Mouse (Mus musculus): ENCODE data around the gene Siah3. TPM values are rescaled to one million over a fixed set of nuclear protein-coding genes. Genes with fewer than 3 reads are reported as not detected.

Gene Siah3
- polyA plus RNA-seq, 1 experiment from 2014 or later: 6.7 TPM

DNA sequence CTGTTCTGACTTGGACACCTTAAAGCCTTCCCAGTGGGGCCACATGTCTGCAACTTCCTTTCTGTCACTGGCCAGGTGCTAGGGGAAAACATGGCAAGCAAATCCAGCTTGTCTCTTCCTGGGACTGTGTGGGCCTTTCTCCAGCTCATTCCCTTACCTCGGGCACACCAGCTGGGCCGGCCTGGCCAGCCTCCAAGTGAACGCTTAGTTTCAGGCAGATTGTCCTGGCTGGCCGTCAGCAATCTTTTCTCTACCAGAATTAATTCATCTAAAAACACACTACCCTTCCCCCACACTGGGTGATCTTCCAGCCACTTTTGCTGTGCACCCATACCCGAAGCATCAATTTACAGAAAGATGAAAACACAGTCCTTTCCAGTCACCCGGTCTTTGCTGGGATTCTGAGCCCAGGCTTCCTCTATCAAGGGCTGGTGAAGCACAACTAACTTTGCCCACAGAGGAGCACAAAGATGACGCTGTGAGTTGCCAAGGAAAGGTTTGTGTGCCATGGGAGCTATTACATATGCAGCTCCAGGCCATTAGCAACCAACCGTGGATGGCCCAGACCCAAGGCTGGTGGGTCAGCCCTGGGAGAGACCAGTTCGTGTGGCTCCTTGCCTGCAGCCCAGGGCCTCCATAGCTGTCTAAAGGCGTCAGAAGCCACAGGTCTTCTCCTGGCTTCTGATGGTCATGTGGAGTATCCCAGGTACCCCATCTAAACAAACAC lies 71.8 kb downstream of the Siah3 start:
- no peaks in the 10 kb centered on the region for H3K9me3 ChIP-seq (replicated peaks)
- no peak overlapping the region for H3K9ac ChIP-seq
- H3K27me3 ChIP-seq: no peaks in the 10 kb centered on the region
- H3K27ac ChIP-seq: peak overlapping the region; percentile 92
- H3K4me3 ChIP-seq: no peak overlapping the region
- peak; percentile 94 for ATAC-seq
- H3K4me1 ChIP-seq: peaks cover 61% of the 10 kb centered on the region
- H3K4me2 ChIP-seq: peak overlapping the region; percentile 29
- H3K36me3 ChIP-seq (ENCODE audit: poor library complexity, severe bottlenecking): peaks cover 26% of the 10 kb centered on the region
- WGBS: 39% methylated on average over 10 of the region's 10 CpGs

DNA sequence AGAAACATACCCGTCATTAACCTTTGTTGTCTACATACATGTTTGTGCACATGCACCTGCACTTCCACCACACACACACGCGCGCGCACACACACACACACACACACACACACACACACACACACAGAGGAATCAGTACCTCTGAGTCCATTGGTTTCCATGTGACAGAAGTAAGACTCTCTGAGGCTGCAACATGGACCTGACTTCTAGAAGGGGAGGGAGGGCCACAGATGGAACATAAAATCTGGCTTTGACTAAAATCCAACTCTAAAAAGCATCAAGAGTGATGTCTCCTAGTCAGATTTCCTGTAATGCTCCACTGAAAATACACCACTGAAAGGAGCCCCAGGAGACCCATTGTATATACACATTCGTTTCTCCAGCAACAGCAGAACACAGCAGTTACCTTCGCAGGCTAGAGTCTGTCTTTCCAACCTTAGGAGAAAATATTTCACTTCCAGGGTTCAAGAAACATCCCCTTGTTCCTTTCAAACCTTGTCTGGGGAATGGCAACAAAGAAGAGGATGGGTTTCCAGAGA lies 75.1 kb downstream of the Siah3 start:
- Histone ChIP-seq H3K9ac (no peak overlapping the region), H3K27me3 (no peaks in the 10 kb centered on the region), H3K4me3 (no peak overlapping the region), H3K4me1 (peaks cover 54% of the 10 kb centered on the region), H3K36me3 (ENCODE audit: poor library complexity, severe bottlenecking) (peaks cover 19% of the 10 kb centered on the region), H3K9me3 (replicated peaks) (no peaks in the 10 kb centered on the region), H3K27ac (no peak overlapping the region), H3K4me2 (no peak overlapping the region)
- ATAC-seq: no peak
- 76% methylated on average over 7 of the region's 7 CpGs for WGBS

DNA sequence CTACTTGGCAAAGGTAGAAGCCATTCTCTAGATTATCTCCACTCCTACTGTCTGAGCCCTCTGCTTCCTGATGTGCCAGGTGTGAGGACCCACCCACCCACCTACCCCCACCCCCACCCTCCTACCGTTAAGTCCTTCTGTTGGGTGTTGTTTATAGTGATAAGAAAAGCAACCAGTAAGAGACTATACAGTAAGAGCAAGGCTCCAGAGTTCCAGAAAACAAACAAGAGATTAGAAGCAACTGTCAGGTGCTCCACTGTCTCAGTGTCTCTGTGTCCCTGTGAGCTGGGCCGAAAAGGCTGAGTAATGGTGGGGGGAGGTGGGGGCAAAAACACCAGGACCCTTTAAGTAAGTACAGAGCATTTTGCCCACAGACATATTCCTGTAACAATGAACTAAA lies 83.4 kb downstream of the Siah3 start:
- Histone ChIP-seq H3K27me3 (no peaks in the 10 kb centered on the region), H3K36me3 (ENCODE audit: poor library complexity, severe bottlenecking) (no peaks in the 10 kb centered on the region), H3K4me2 (no peak overlapping the region), H3K27ac (no peak overlapping the region), H3K9ac (no peak overlapping the region), H3K4me1 (peaks cover 40% of the 10 kb centered on the region), H3K4me3 (no peak overlapping the region), H3K9me3 (replicated peaks) (no peaks in the 10 kb centered on the region)
- WGBS: 72% methylated on average over 2 of the region's 2 CpGs
- no peak for ATAC-seq

DNA sequence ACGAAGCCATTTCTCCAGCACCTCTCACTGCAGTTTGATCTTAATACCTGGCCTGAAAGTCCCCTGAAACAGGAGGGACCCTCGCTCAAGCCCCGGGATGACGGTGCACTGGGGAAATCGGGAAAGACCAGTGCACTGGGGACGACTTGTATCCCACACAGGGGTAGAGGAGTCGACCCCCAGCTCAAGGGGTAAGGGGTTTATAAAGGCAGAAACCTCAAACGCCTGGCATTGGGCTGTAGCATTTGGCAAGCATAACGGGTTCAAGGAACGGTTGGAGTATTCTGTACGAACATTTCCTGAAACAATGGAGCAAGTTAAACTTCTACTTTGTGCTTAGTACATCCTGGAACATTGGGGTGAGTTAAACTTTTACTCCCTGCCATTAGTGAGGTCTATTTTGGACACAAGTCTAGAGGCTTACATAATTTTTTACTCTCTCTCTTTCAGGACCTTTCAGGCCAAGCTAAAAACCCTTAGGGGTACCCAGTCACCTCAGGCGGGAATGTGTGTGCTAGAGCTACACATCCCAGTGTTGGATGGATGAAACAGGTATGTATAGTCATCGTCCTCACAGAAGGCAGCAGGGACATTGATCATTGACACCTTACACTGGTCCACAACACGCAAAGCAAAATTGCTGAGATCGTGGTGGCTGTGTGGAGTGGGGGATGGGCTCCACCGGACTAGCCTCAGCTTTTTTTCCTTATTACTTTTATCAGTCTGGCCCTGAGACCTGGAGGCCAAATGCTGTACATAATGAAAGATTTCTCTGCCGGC lies 84.6 kb downstream of the Siah3 start:
- Histone ChIP-seq H3K36me3 (ENCODE audit: poor library complexity, severe bottlenecking) (no peaks in the 10 kb centered on the region), H3K4me2 (0 out of 2 replicates have a peak overlapping the region, but pooled peaks have one; percentile 27), H3K4me1 (peaks cover 40% of the 10 kb centered on the region), H3K9me3 (replicated peaks) (no peaks in the 10 kb centered on the region), H3K27ac (peak overlapping the region; percentile 63), H3K9ac (no peak overlapping the region), H3K27me3 (no peaks in the 10 kb centered on the region), H3K4me3 (no peak overlapping the region)
- 61% methylated on average over 17 of the region's 17 CpGs for WGBS
- ATAC-seq: peak; percentile 64

DNA sequence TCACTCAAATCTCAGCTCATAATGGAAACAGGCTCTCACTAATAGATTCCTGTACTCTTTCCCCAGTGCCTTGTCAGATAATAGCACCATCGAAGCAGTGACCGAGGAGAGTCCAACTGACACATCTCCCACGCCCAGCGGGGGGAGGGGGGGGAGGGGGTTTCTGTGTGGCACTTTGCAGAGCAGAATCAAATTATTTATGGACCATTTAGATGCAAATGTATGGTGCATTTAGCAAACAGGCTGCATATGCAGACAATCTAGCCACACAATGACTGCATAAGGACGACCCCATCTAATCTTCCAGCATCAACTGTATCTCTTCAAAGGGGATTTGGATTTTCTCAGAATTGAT lies 85.2 kb downstream of the Siah3 start:
- H3K27me3 ChIP-seq: no peaks in the 10 kb centered on the region
- WGBS: 3% methylated on average over 5 of the region's 5 CpGs
- no peaks in the 10 kb centered on the region for H3K36me3 ChIP-seq (ENCODE audit: poor library complexity, severe bottlenecking)
- peak overlapping the region; percentile 27; the same call in 1 of the 2 replicates for H3K4me2 ChIP-seq
- H3K9ac ChIP-seq: no peak overlapping the region
- H3K4me1 ChIP-seq: peaks cover 40% of the 10 kb centered on the region
- no peaks in the 10 kb centered on the region for H3K9me3 ChIP-seq (replicated peaks)
- peak overlapping the region; percentile 63 for H3K27ac ChIP-seq
- H3K4me3 ChIP-seq: no peak overlapping the region
- peak; percentile 86 for ATAC-seq

DNA sequence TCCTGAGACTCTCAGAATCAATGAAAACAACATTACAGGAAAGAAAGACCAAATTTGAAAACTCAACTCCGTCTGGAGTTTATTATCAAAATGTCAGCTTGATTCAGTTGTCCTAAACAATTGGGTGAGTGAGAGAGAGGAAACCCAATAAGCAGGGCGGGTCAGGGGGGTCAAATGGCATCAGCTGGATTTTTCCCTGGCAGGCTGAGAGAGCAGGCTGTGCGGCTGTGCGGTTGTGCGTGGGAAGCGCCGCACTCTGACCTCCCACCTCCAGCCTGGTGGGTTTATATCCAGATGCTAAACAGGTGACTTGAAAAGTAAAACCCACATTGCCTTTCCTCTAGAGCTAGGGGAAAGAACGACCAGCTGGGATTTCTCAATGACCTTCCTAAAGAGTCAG lies 85.9 kb downstream of the Siah3 start:
- Histone ChIP-seq H3K27me3 (no peaks in the 10 kb centered on the region), H3K9ac (no peak overlapping the region), H3K4me3 (no peak overlapping the region), H3K4me1 (peaks cover 35% of the 10 kb centered on the region), H3K36me3 (ENCODE audit: poor library complexity, severe bottlenecking) (no peaks in the 10 kb centered on the region), H3K27ac (peak overlapping the region; percentile 63), H3K9me3 (replicated peaks) (no peaks in the 10 kb centered on the region), H3K4me2 (no peak overlapping the region)
- 27% methylated on average over 8 of the region's 8 CpGs for WGBS
- no peak for ATAC-seq

DNA sequence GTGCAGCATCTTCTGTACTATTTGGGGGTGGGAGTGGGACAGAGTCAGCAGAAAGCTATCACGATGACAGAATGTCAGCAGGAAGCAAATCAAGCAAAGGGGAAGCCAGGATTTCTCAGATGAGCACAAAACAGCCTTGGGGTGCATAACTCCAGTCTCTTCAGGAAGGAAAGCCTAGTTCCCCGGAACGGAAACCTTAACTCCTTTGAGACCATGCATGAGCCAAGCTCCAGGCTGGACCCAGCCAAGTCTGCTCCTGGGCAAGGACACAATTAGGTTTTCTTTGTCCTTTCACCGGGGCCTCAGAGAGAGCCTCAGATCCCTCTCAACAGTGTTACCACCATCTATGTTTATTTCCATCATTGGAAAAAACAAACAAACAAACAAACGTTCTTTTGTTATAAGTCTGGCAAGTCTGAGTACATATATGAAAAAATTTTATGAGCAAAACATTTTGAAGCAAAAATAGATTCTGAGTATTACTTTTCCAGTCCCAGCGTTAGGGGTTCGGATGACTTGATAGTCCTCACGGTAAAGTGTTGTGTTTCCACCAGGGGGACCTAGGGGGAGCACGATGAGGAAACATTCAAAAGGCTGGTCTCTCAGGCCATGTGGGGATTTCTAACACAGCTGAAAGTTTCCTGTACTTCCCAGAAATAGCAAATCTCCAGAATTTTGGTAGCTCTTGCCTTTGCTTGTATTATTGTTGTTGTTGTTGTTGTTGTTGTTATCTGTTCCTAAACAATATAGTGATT lies 106.0 kb downstream of the Siah3 start:
- 55% methylated on average over 9 of the region's 9 CpGs for WGBS
- ATAC-seq: no peak

DNA sequence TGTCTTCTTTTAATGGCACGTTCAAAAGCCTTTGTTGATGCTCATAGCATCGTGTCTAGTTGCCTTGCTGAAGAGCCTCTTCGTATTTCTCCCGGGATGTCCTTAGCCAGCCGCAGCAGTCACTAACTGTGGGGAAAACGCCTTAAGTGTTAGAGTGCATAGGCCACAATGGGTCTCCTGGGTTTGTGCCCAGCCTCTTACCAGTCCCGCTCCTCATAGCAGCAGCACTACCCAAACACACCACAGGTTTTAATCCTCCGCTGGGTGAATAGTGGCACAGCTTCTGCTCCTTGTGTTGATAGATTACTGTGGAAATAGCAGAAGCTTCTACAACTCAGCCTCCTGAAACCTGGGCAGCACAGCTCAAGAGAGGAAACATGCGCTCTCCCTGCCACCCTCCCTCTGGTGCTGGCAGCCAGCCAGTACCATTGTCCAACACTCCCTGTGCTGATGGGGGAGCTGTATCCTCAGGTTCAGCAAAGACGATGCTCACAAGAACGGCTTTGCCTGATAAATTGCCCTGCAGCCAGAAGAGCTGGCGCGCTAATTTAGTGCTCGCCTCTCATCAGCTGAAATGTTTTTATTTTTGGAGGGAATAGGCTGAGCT lies 109.9 kb downstream of the Siah3 start:
- H3K27me3 ChIP-seq: no peaks in the 10 kb centered on the region
- H3K36me3 ChIP-seq (ENCODE audit: poor library complexity, severe bottlenecking): no peaks in the 10 kb centered on the region
- ATAC-seq: peak; percentile 91
- H3K4me1 ChIP-seq: peaks cover 29% of the 10 kb centered on the region
- H3K27ac ChIP-seq: peak overlapping the region; percentile 86
- 0 out of 2 replicates have a peak, but pooled peaks cover 4% of the 10 kb centered on the region for H3K9me3 ChIP-seq (replicated peaks)
- 19% methylated on average over 14 of the region's 14 CpGs for WGBS
- H3K4me2 ChIP-seq: peak overlapping the region; percentile 33
- no peak overlapping the region for H3K9ac ChIP-seq
- H3K4me3 ChIP-seq: no peak overlapping the region

More for the DNA sequence above, 106.0 kb downstream of the Siah3 start:
- Histone ChIP-seq H3K36me3 (ENCODE audit: poor library complexity, severe bottlenecking) (no peaks in the 10 kb centered on the region), H3K4me2 (no peak overlapping the region), H3K27ac (no peak overlapping the region), H3K9me3 (replicated peaks) (no peaks in the 10 kb centered on the region), H3K4me3 (no peak overlapping the region), H3K27me3 (no peaks in the 10 kb centered on the region), H3K4me1 (peaks cover 29% of the 10 kb centered on the region), H3K9ac (no peak overlapping the region)

DNA sequence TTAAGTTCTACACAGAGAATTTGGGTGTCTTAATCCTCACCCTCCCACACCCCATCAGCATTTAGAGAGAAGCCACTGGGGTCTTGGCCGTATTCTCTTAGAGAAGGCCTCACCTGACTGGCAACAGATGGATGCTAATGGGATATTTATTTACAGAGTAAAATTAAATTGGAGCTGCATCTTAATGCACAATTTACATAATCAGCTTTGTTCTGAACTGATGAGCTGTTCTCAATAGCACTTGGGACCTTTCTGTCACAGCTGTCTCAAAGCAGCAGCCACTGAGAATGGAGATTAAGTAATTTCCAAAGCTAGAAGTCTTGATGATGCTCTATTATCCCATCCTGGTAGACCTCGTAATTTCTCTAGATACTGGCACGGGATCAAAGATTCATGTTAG lies 110.5 kb downstream of the Siah3 start:
- peak; percentile 72 for ATAC-seq
- Histone ChIP-seq H3K4me2 (peak overlapping the region; percentile 33), H3K4me1 (peaks cover 29% of the 10 kb centered on the region), H3K9me3 (replicated peaks) (0 out of 2 replicates have a peak, but pooled peaks cover 4% of the 10 kb centered on the region), H3K36me3 (ENCODE audit: poor library complexity, severe bottlenecking) (no peaks in the 10 kb centered on the region), H3K27me3 (no peaks in the 10 kb centered on the region), H3K4me3 (no peak overlapping the region), H3K9ac (no peak overlapping the region), H3K27ac (peak overlapping the region; percentile 86)
- WGBS: 20% methylated on average over 3 of the region's 3 CpGs

DNA sequence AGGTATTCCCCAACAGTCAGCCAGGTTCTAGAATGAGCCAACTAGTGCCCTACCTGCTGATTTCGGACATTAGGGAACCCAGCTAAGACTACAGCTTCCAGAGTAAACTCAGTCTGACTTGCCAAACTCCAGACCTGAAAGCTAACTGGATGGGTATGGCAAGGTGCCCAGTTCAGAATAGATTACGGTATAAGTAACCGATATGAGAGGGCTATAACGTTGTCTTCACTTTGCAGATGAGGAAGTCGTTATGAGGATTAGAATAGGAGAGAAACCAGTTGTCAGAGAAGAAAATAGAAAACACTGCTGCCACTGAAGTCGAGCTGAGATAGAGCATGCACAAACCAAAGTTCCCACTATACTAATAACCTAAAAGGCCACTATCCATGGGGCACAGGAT lies 123.2 kb downstream of the Siah3 start:
- WGBS: 79% methylated on average over 6 of the region's 6 CpGs
- H3K4me2 ChIP-seq: no peak overlapping the region
- H3K9me3 ChIP-seq (replicated peaks): no peaks in the 10 kb centered on the region
- H3K4me1 ChIP-seq: peaks cover 2% of the 10 kb centered on the region; the same call in 1 of the 2 replicates
- no peaks in the 10 kb centered on the region for H3K36me3 ChIP-seq (ENCODE audit: poor library complexity, severe bottlenecking)
- no peak overlapping the region for H3K9ac ChIP-seq
- H3K4me3 ChIP-seq: no peak overlapping the region
- no peaks in the 10 kb centered on the region for H3K27me3 ChIP-seq
- no peak for ATAC-seq
- H3K27ac ChIP-seq: no peak overlapping the region
